Mouse (Mus musculus): ENCODE measurements around the gene 1500011B03Rik.

DNA sequence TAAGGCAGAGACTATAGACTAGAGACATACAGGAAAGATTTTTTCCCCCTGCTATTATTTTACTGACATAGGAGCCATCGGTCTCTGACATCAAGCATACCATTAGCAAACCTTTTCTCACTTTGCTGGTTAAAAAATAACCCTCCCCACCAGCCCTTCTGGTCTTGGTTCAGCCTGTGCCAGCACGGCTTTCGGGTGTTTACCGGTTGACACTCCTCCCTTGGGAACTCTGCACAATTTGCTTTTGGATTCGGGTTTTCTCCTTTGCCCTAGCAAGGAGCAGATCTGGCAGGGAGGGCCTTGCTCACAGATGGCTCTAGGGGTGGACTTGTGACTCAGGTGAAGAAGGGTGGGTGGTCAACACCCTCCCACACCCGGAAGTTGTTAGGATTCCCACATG is 38.5 kb upstream of the 1500011B03Rik start:
- TF ChIP-seq CTCF (IDR thresholded peaks at IDR 0.05; ENCODE audit: low read depth, low read length) (no peak), POLR2A (IDR thresholded peaks at IDR 0.05; ENCODE audit: insufficient read depth, low read length) (no peak)

Measured in ES-Bruce4 (cell line).